Mouse (Mus musculus): ENCODE data around the gene Rnf187. TPM values are rescaled to one million over a fixed set of nuclear protein-coding genes. Genes with fewer than 3 reads are reported as not detected.

Rnf187 gene
- total and polyA plus RNA-seq, 3 experiments = 280 to 3,830 (median 337) TPM

DNA sequence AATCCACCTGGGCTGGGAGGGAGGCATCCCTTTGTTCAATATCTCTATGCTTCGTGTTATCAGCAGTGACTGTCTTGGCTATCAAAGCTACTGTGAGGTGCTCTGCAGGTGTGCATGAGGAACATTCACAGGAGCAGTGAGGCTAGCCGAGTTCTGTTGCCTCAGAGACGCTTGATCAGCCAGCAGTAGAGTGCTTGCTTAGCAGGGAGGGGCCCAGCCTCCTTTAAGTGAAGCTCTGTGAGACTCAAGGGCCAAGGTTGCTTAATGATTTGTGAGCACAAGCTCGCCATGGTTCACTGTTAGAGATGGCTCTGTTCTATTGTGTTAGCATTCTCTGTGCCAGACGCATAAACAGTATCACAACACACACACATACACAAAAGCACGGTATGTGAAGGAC lies 30.9 kb upstream of the Rnf187 start:
- no peak for DNase-seq (ENCODE audit: low read depth, low spot score)
- no peak overlapping the region for H3K9ac ChIP-seq (ENCODE audit: control insufficient read depth, low read depth, low read length, poor library complexity, severe bottlenecking)
- peaks cover 0 to 5% of the 10 kb centered on the region in 2 experiments; a peak in 3 of 4 replicates for H3K36me3 ChIP-seq (ENCODE audit: control insufficient read depth in 1 of 2, insufficient read depth in 2 of 2, low read length in 2 of 2)
- peaks cover 5% of the 10 kb centered on the region for H3K79me2 ChIP-seq (ENCODE audit: control insufficient read depth, insufficient read depth, low read length, poor library complexity)
- H3K27me3 ChIP-seq (ENCODE audit: control insufficient read depth in 1 of 2, insufficient read depth in 2 of 2, low read length in 2 of 2) = no peaks in the 10 kb centered on the region
- no peak overlapping the region for H3K4me3 ChIP-seq (ENCODE audit: control insufficient read depth in 1 of 2, insufficient read depth in 1 of 2, low read depth in 2 of 2, low read length in 2 of 2)
- H3K4me1 ChIP-seq (ENCODE audit: control insufficient read depth in 1 of 2, insufficient read depth in 2 of 2, low read length in 2 of 2) = peaks cover 0 to 19% of the 10 kb centered on the region in 2 experiments; a peak in 3 of 4 replicates
- H3K9me3 ChIP-seq (replicated peaks; ENCODE audit: insufficient read depth, low read length) = no peaks in the 10 kb centered on the region
- no peak overlapping the region for H3K27ac ChIP-seq (ENCODE audit: control insufficient read depth, low read depth, low read length)
- no peak for TF ChIP-seq NRF1 (IDR thresholded peaks at IDR 0.05; ENCODE audit: insufficient read depth, low read depth, low read length, poor library complexity, severe bottlenecking)

DNA sequence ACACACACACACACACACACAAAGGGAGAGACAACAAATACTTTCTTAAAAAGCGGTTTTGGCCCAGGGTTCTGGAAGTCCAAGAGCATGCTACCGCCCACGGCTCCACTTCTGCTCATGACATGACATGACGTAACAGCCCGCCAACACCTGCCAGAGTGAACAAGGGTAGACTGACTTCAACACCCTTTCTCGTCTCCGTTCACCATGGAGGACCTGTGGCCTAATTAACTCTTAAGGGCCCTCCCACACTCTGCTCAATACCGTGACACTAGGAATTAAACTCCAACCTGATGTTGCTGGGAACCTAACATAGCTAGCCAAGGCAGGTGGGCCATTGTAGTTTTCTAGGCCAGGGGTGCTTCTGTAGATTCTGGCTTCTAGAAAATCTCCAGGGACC lies 30.3 kb upstream of the Rnf187 start:
- no peak overlapping the region for H3K27ac ChIP-seq (ENCODE audit: control insufficient read depth, low read depth, low read length)
- H3K27me3 ChIP-seq (ENCODE audit: control insufficient read depth in 1 of 2, insufficient read depth in 2 of 2, low read length in 2 of 2) = no peaks in the 10 kb centered on the region
- H3K79me2 ChIP-seq (ENCODE audit: control insufficient read depth, insufficient read depth, low read length, poor library complexity) = peaks cover 2% of the 10 kb centered on the region; the same call in 1 of the 2 replicates
- no peak for DNase-seq (ENCODE audit: low read depth, low spot score)
- H3K36me3 ChIP-seq (ENCODE audit: control insufficient read depth in 1 of 2, insufficient read depth in 2 of 2, low read length in 2 of 2) = peaks cover 0 to 5% of the 10 kb centered on the region in 2 experiments; a peak in 3 of 4 replicates
- TF ChIP-seq POLR2A (IDR thresholded peaks at IDR 0.05; ENCODE audit: control insufficient read depth in 1 of 2, insufficient read depth in 1 of 2, low read depth in 1 of 2, low read length in 2 of 2, poor library complexity in 1 of 2) (no peak), HCFC1 (IDR thresholded peaks at IDR 0.05; ENCODE audit: low read depth, low read length) (no peak), JUND (IDR thresholded peaks at IDR 0.05; ENCODE audit: low read depth, low read length) (no peak), ZMIZ1 (IDR thresholded peaks at IDR 0.05; ENCODE audit: low read depth, low read length) (no peak), CTCF (IDR thresholded peaks at IDR 0.05 in 2 of 3, conservative IDR thresholded peaks at IDR 0.05 in 1 of 3; ENCODE audit: control insufficient read depth in 1 of 3, insufficient read depth in 1 of 3, low read depth in 2 of 3, low read length in 3 of 3, poor library complexity in 1 of 3, severe bottlenecking in 1 of 3) (no peak), SMC3 (IDR thresholded peaks at IDR 0.05; ENCODE audit: low read depth, low read length) (no peak), CHD2 (IDR thresholded peaks at IDR 0.05; ENCODE audit: low read length) (no peak), SIN3A (IDR thresholded peaks at IDR 0.05; ENCODE audit: low read length) (no peak), ZC3H11A (IDR thresholded peaks at IDR 0.05; ENCODE audit: low read depth, low read length) (no peak), ZNF384 (IDR thresholded peaks at IDR 0.05; ENCODE audit: low read depth, low read length) (no peak), RCOR1 (IDR thresholded peaks at IDR 0.05; ENCODE audit: low read depth, low read length) (no peak)
- peaks cover 0 to 16% of the 10 kb centered on the region in 2 experiments; a peak in 2 of 4 replicates for H3K4me1 ChIP-seq (ENCODE audit: control insufficient read depth in 1 of 2, insufficient read depth in 2 of 2, low read length in 2 of 2)
- no peaks in the 10 kb centered on the region for H3K9me3 ChIP-seq (replicated peaks; ENCODE audit: insufficient read depth, low read length)
- H3K9ac ChIP-seq (ENCODE audit: control insufficient read depth, low read depth, low read length, poor library complexity, severe bottlenecking) = no peak overlapping the region
- no peak overlapping the region for H3K4me3 ChIP-seq (ENCODE audit: control insufficient read depth in 1 of 2, insufficient read depth in 1 of 2, low read depth in 2 of 2, low read length in 2 of 2)

DNA sequence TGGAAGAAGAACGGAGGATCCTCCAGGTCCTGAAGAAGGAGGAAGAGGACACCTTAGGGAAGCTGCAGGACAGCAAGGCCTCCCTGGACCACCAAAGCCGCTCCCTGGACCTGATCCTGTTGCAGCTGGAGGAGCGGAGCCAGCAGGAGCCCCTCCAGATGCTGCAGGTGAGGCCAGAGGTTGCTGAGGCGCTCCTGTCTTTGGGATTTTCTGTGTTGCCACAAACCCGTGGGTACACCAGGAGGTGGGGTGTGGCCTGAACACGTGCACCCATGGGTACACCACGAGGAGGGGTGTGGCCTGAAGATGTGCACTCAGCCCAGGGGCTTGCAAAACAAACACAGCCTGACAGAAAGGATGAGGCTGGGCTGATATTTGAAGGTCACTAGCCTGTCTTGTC lies 29.8 kb upstream of the Rnf187 start:
- Histone ChIP-seq H3K27me3 (ENCODE audit: control insufficient read depth in 1 of 2, insufficient read depth in 2 of 2, low read length in 2 of 2) (no peaks in the 10 kb centered on the region), H3K79me2 (ENCODE audit: control insufficient read depth, insufficient read depth, low read length, poor library complexity) (peaks cover 2% of the 10 kb centered on the region; the same call in 1 of the 2 replicates), H3K27ac (ENCODE audit: control insufficient read depth, low read depth, low read length) (no peak overlapping the region), H3K4me1 (ENCODE audit: control insufficient read depth in 1 of 2, insufficient read depth in 2 of 2, low read length in 2 of 2) (peaks cover 0 to 16% of the 10 kb centered on the region in 2 experiments; a peak in 2 of 4 replicates), H3K4me3 (ENCODE audit: control insufficient read depth in 1 of 2, insufficient read depth in 1 of 2, low read depth in 2 of 2, low read length in 2 of 2) (no peak overlapping the region), H3K9me3 (replicated peaks; ENCODE audit: insufficient read depth, low read length) (no peaks in the 10 kb centered on the region), H3K36me3 (ENCODE audit: control insufficient read depth in 1 of 2, insufficient read depth in 2 of 2, low read length in 2 of 2) (peaks cover 0 to 2% of the 10 kb centered on the region in 2 experiments; a peak in 2 of 4 replicates), H3K9ac (ENCODE audit: control insufficient read depth, low read depth, low read length, poor library complexity, severe bottlenecking) (no peak overlapping the region)
- TF ChIP-seq UBTF (IDR thresholded peaks at IDR 0.05; ENCODE audit: borderline replicate concordance, insufficient read depth, low read depth, low read length) (no peak), POLR2A (IDR thresholded peaks at IDR 0.05; ENCODE audit: control insufficient read depth in 1 of 2, insufficient read depth in 1 of 2, low read depth in 1 of 2, low read length in 2 of 2, poor library complexity in 1 of 2) (no peak), MXI1 (IDR thresholded peaks at IDR 0.05; ENCODE audit: low read depth, low read length) (peak; percentile 37; the same call in 1 of the 2 replicates)
- DNase-seq (ENCODE audit: low read depth, low spot score) = no peak

Data from MEL (cell line).